Mouse (Mus musculus) MEL (cell line): ENCODE results near the gene Dcaf5. TPM values are rescaled to one million over a fixed set of nuclear protein-coding genes. Genes with fewer than 3 reads are reported as not detected.

Source experiments
- DNase-seq: peaks from one replicate; pipeline ENCODE4 v3.0.0; 2011; ENCODE audit warnings: low read depth, low spot score
- H3K27ac ChIP-seq: 2 replicates; pipeline ENCODE4 v1.5.1; 2012; ENCODE audit warnings: low read depth, mild to moderate bottlenecking, control low read depth, low read length, moderate library complexity; ENCODE audit not compliant: control insufficient read depth
- H3K27me3 ChIP-seq, 2 experiments: fragments of 150-350 bp in 1 of 2; sonication (generic) in 1 of 2; 2 replicates each; pipeline ENCODE4 v1.6.1; 2012; ENCODE audit warnings: low read length in 2 of 2, mild to moderate bottlenecking in 2 of 2, improper control_type of control experiment in 1 of 2, moderate library complexity in 1 of 2; ENCODE audit not compliant: insufficient read depth in 2 of 2, control insufficient read depth in 1 of 2
- H3K36me3 ChIP-seq, 2 experiments: 2 replicates each; pipeline ENCODE4 v1.6.1; 2012 to 2014; ENCODE audit warnings: low read length in 2 of 2, improper control_type of control experiment in 1 of 2, inconsistent platforms in 1 of 2, mild to moderate bottlenecking in 1 of 2; ENCODE audit not compliant: insufficient read depth in 2 of 2, control insufficient read depth in 1 of 2
- H3K4me1 ChIP-seq, 2 experiments: fragments of 150-350 bp in 1 of 2; sonication (generic) in 1 of 2; 2 replicates each; pipeline ENCODE4 v1.6.1; 2012; ENCODE audit warnings: low read length in 2 of 2, improper control_type of control experiment in 1 of 2, mild to moderate bottlenecking in 1 of 2; ENCODE audit not compliant: insufficient read depth in 2 of 2, control insufficient read depth in 1 of 2
- H3K4me3 ChIP-seq, 2 experiments: fragments of 150-350 bp in 1 of 2; sonication (generic) in 1 of 2; 2 replicates each; pipeline ENCODE4 v1.5.1; 2012; ENCODE audit warnings: low read depth in 2 of 2, low read length in 2 of 2, mild to moderate bottlenecking in 2 of 2, moderate library complexity in 2 of 2, control low read depth in 1 of 2, improper control_type of control experiment in 1 of 2; ENCODE audit not compliant: control insufficient read depth in 1 of 2, insufficient read depth in 1 of 2
- H3K79me2 ChIP-seq: 2 replicates; pipeline ENCODE4 v1.6.1; 2012; ENCODE audit warnings: mild to moderate bottlenecking, low read length, moderate library complexity; ENCODE audit not compliant: control insufficient read depth, poor library complexity, insufficient read depth
- H3K9ac ChIP-seq: 2 replicates; pipeline ENCODE4 v1.6.1; 2012; ENCODE audit warnings: low read depth, mild to moderate bottlenecking, control low read depth, low read length, moderate library complexity; ENCODE audit not compliant: control insufficient read depth, poor library complexity, severe bottlenecking
- H3K9me3 ChIP-seq: fragments of 150-350 bp; sonication (generic); replicated peaks from 2 replicates; pipeline ENCODE4 v1.6.1; 2012; ENCODE audit warnings: mild to moderate bottlenecking, low read length, improper control_type of control experiment, moderate library complexity; ENCODE audit not compliant: insufficient read depth
- CHD1 ChIP-seq: IDR thresholded peaks from 2 replicates; pipeline ENCODE4 v1.6.1; 2012; ENCODE audit warnings: low read depth, mild to moderate bottlenecking, inconsistent platforms, low read length, improper control_type of control experiment
- ELF1 ChIP-seq: IDR thresholded peaks from 2 replicates; pipeline ENCODE4 v1.6.1; 2014; ENCODE audit warnings: low read depth, mild to moderate bottlenecking, inconsistent platforms, low read length, improper control_type of control experiment, moderate library complexity
- EP300 ChIP-seq, 2 experiments: IDR thresholded peaks; 2 replicates each; pipeline ENCODE4 v1.6.1; 2011; ENCODE audit warnings: improper control_type of control experiment in 2 of 2, low read length in 2 of 2, low read depth in 1 of 2, mild to moderate bottlenecking in 1 of 2
- ETS1 ChIP-seq: IDR thresholded peaks from 2 replicates; pipeline ENCODE4 v1.6.1; 2012; ENCODE audit warnings: low read depth, mild to moderate bottlenecking, inconsistent platforms, low read length, improper control_type of control experiment, moderate library complexity
- GABPA ChIP-seq: IDR thresholded peaks from 2 replicates; pipeline ENCODE4 v1.6.1; 2012; ENCODE audit warnings: low read depth, mild to moderate bottlenecking, inconsistent platforms, low read length, improper control_type of control experiment, moderate library complexity
- GATA1 ChIP-seq: IDR thresholded peaks from 2 replicates; pipeline ENCODE4 v1.6.1; 2011; ENCODE audit warnings: low read depth, low read length, improper control_type of control experiment
- KAT2A ChIP-seq: conservative IDR thresholded peaks from 2 replicates; pipeline ENCODE4 v1.6.1; 2012; ENCODE audit warnings: low read depth, low read length, improper control_type of control experiment, inconsistent platforms
- MAFK ChIP-seq: IDR thresholded peaks from 2 replicates; pipeline ENCODE4 v1.6.1; 2011; ENCODE audit warnings: low read depth, mild to moderate bottlenecking, low read length, improper control_type of control experiment, borderline replicate concordance
- MAZ ChIP-seq: IDR thresholded peaks from 2 replicates; pipeline ENCODE4 v1.6.1; 2012; ENCODE audit warnings: low read depth, mild to moderate bottlenecking, inconsistent platforms, low read length, improper control_type of control experiment
- MEF2A ChIP-seq: IDR thresholded peaks from 2 replicates; pipeline ENCODE4 v1.6.1; 2014; ENCODE audit warnings: low read depth, mild to moderate bottlenecking, inconsistent platforms, low read length, improper control_type of control experiment; ENCODE audit not compliant: poor library complexity, insufficient replicate concordance, severe bottlenecking; ENCODE audit errors: extremely low read depth
- MXI1 ChIP-seq: IDR thresholded peaks from 2 replicates; pipeline ENCODE4 v1.6.1; 2011; ENCODE audit warnings: mild to moderate bottlenecking, low read depth, low read length, improper control_type of control experiment
- MYC ChIP-seq: IDR thresholded peaks from 2 replicates; pipeline ENCODE4 v1.6.1; 2011; ENCODE audit warnings: low read depth, mild to moderate bottlenecking, low read length, improper control_type of control experiment, moderate library complexity
- NELFE ChIP-seq: IDR thresholded peaks from 2 replicates; pipeline ENCODE4 v1.6.1; 2011; ENCODE audit warnings: low read depth, low read length, improper control_type of control experiment
- POLR2A ChIP-seq, 2 experiments: IDR thresholded peaks; 2 replicates each; pipeline ENCODE4 v1.6.1; 2011 to 2012; ENCODE audit warnings: low read length in 2 of 2, mild to moderate bottlenecking in 2 of 2, control low read depth in 1 of 2, improper control_type of control experiment in 1 of 2, low read depth in 1 of 2, moderate library complexity in 1 of 2; ENCODE audit not compliant: control insufficient read depth in 1 of 2, insufficient read depth in 1 of 2, poor library complexity in 1 of 2
- POLR2AphosphoS5 ChIP-seq: IDR thresholded peaks from 2 replicates; pipeline ENCODE4 v1.6.1; 2012; ENCODE audit warnings: low read depth, borderline replicate concordance, mild to moderate bottlenecking, inconsistent platforms, low read length, moderate library complexity, mixed read lengths
- RCOR1 ChIP-seq: IDR thresholded peaks from 2 replicates; pipeline ENCODE4 v1.6.1; 2012; ENCODE audit warnings: low read depth, mild to moderate bottlenecking, inconsistent platforms, low read length, improper control_type of control experiment
- SIN3A ChIP-seq: IDR thresholded peaks from 2 replicates; pipeline ENCODE4 v1.6.1; 2012; ENCODE audit warnings: low read length, improper control_type of control experiment, inconsistent platforms
- SMC3 ChIP-seq: IDR thresholded peaks from 2 replicates; pipeline ENCODE4 v1.6.1; 2011; ENCODE audit warnings: low read depth, low read length, improper control_type of control experiment
- TAL1 ChIP-seq: IDR thresholded peaks from 2 replicates; pipeline ENCODE4 v1.6.1; 2012; ENCODE audit warnings: mild to moderate bottlenecking, inconsistent platforms, low read length, moderate library complexity, mixed read lengths
- TCF12 ChIP-seq: IDR thresholded peaks from 2 replicates; pipeline ENCODE4 v1.6.1; 2014; ENCODE audit warnings: low read depth, mild to moderate bottlenecking, inconsistent platforms, low read length, improper control_type of control experiment, moderate library complexity
- ZC3H11A ChIP-seq: IDR thresholded peaks from 2 replicates; pipeline ENCODE4 v1.6.1; 2012; ENCODE audit warnings: low read depth, mild to moderate bottlenecking, inconsistent platforms, low read length, improper control_type of control experiment
- ZKSCAN1 ChIP-seq: IDR thresholded peaks from 2 replicates; pipeline ENCODE4 v1.6.1; 2012; ENCODE audit warnings: low read depth, mild to moderate bottlenecking, inconsistent platforms, low read length, improper control_type of control experiment, moderate library complexity
- ZMIZ1 ChIP-seq: IDR thresholded peaks from 2 replicates; pipeline ENCODE4 v1.6.1; 2012; ENCODE audit warnings: low read depth, mild to moderate bottlenecking, inconsistent platforms, low read length, improper control_type of control experiment, moderate library complexity
- ZNF384 ChIP-seq: IDR thresholded peaks from 2 replicates; pipeline ENCODE4 v1.6.1; 2012; ENCODE audit warnings: low read depth, mild to moderate bottlenecking, inconsistent platforms, low read length, improper control_type of control experiment
- polyA plus RNA-seq, 2 experiments: library from polyadenylated mRNA; stranded (reverse) in 1 of 2; unstranded in 1 of 2; fragments of >175 nt in 1 of 2; fragments of >200 nt in 1 of 2; gene quantifications; 2 replicates each; pipeline versions ENCODE4 v1.2.1 to v1.2.4; 2012; ENCODE audit warnings: low replicate concordance in 2 of 2, low read depth in 1 of 2; ENCODE audit not compliant: insufficient read length in 2 of 2, insufficient read depth in 1 of 2, missing spikeins in 1 of 2
- total RNA-seq: library from RNA; depleted of rRNA; stranded (reverse); fragments of 300-350 nt; gene quantifications from 2 replicates; pipeline ENCODE4 v1.2.3, GENCODE M21; 2012

Dcaf5 gene
- total and polyA plus RNA-seq, 3 experiments = 8.1 to 15.6 TPM; not detected in 1

DNA sequence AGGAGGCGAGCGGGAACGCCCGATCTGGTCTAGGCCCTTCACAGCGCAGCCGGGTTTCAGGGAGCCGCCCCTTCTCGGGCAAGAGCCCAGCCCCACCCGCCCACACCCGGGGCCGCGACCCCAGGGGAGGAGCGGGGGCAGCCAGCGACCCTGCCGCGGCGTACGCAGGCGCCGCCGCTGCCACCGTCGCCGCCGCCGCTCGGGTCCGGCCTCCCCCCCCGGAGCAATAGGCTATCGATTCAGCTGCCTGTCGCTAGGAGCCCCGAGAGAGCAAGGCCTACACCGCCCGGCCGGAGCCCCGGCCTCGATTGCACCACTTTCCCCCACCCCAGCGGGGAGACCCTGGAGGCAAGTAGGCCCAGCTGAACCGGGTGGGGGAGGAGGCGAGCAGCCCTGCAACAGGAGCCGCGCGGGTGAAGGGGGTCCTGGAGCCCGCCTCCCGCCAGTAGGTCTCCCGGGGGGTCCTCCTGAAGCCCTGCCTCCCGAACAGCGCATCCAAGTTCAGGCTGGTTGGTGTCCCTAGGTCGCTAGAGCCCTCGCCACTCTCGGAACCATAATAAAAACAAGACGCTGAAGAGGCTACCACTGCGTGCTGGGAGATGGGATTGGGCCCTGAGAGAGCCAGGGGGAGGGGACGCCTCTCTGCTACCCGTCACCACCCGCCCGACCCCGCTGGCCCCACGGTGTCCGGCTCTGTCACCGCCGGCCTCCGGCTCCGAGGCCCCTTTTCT, 1.3 kb downstream of the Dcaf5 start (continued):
- TF ChIP-seq MEF2A (no peak), TCF12 (0 out of 2 replicates have a peak, but pooled peaks have one; percentile 9), MAZ (peak; percentile 96), MAFK (no peak), POLR2A (IDR thresholded peaks at IDR 0.05; ENCODE audit: control insufficient read depth in 1 of 2, insufficient read depth in 1 of 2, low read depth in 1 of 2, low read length in 2 of 2, poor library complexity in 1 of 2) (0 out of 4 replicates have a peak, but pooled peaks of 1 of the 2 experiments have one; percentile 18), ETS1 (no peak), SIN3A (peak; percentile 54), GABPA (no peak), MXI1 (0 out of 2 replicates have a peak, but pooled peaks have one; percentile 59), KAT2A (no peak; the same call in 1 of the 2 replicates), MYC (no peak), CHD1 (0 out of 2 replicates have a peak, but pooled peaks have one; percentile 31), EP300 (IDR thresholded peaks at IDR 0.05; ENCODE audit: low read depth in 1 of 2, low read length in 2 of 2) (no peak), ZKSCAN1 (no peak; the same call in 1 of the 2 replicates), NELFE (peak; percentile 38; the same call in 1 of the 2 replicates), ZMIZ1 (no peak), ZC3H11A (no peak), POLR2AphosphoS5 (no peak), ELF1 (no peak), RCOR1 (no peak), ZNF384 (no peak), SMC3 (no peak)

DNA sequence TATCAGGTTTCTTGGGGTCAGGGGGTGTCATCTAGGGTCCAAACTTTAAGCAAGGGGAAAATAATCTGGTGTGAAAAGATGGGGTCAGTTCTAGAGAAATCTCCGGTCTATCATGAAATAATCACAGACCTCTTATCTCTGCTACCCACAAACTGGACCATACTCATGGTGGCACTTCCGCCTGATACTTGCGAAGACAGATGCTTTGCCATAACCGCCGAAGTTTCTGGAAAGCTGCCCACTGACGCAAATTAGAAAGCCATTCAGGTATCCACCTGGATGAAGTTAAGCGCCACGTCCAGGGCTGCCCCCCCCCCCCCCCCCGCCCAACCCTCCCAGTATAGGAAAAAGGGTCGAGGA, 1.8 kb downstream of the Dcaf5 start:
- peaks cover 2 to 11% of the 10 kb centered on the region in 2 experiments; a peak in 3 of 4 replicates for H3K36me3 ChIP-seq
- peaks cover 19% of the 10 kb centered on the region for H3K79me2 ChIP-seq
- TF ChIP-seq TAL1 (peak; percentile 18; the same call in 1 of the 2 replicates), MAFK (no peak), GATA1 (peak; percentile 48; the same call in 1 of the 2 replicates), RCOR1 (peak; percentile 73), ELF1 (peak; percentile 50; the same call in 1 of the 2 replicates), EP300 (IDR thresholded peaks at IDR 0.05; ENCODE audit: low read depth in 1 of 2, low read length in 2 of 2) (0 out of 4 replicates have a peak, but pooled peaks of 1 of the 2 experiments have one; percentile 14)
- H3K4me3 ChIP-seq = peak overlapping the region; percentile 74 to 91
- no peak overlapping the region for H3K27ac ChIP-seq
- DNase-seq = peak; percentile 53
- H3K9ac ChIP-seq = peak overlapping the region; percentile 93
- H3K27me3 ChIP-seq = no peaks in the 10 kb centered on the region
- peaks cover 0 to 7% of the 10 kb centered on the region in 2 experiments; a peak in 2 of 4 replicates for H3K4me1 ChIP-seq
- no peaks in the 10 kb centered on the region for H3K9me3 ChIP-seq
